Mouse (Mus musculus): ENCODE data around the gene Acss2.

DNA sequence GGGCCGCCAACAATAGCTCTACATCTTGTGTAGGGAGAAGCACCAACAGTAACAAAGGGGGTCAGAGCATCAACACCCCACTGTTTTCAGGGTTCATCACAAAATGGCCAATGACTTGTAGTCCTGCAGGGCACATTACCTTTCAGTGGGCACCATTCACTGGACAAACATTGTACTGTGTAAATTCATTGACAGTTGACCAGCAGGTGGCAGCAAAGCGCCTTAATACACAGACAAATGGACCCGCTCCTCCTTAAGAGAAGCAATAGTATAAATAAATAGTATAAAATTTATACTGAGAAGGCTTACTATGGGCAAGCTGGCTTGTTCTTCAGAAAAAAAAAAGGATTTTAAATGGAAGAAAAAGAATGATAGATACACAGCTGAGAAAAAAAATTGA, 35.7 kb upstream of the Acss2 start:
- TF ChIP-seq EP300 (IDR thresholded peaks at IDR 0.05; ENCODE audit: low read depth) = no peak
- TF ChIP-seq CTCF (IDR thresholded peaks at IDR 0.05; ENCODE audit: low read depth) = peak; percentile 63

Data from heart, postnatal 0 days (tissue).